Mouse (Mus musculus): ENCODE measurements around the gene Mrps31. TPM values are rescaled to one million over a fixed set of nuclear protein-coding genes. Genes with fewer than 3 reads are reported as not detected.

The Mrps31 gene
- polyA plus RNA-seq, 1 experiment from 2014 or later = 39.4 TPM

DNA sequence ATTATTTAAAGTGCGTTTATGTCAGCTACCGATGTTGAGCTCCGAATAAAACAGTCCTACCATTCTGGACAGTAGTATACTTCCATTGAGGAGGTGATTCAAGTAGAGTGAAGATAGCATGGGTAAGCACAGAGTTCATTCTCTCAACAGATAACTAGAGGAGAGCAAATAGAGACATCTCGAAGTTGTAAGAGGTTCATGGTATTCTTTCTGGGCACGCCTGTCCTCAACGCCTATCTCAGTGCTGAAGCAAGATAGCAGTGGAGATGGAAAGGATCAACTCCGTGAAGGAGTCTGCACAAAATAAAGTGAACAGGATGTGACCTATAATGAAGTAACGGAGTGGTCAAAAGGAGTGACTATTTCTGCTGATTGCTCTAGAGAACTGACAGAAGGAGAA, 810 bp downstream of the Mrps31 start:
- Histone ChIP-seq H3K9ac (ENCODE audit: low read depth, low read length) (peak overlapping the region; percentile 81), H3K4me2 (ENCODE audit: low read length) (peak overlapping the region; percentile 80), H3K4me1 (ENCODE audit: control insufficient read depth, insufficient read depth, low read length) (peaks cover 21% of the 10 kb centered on the region), H3K27ac (ENCODE audit: low read length) (peak overlapping the region; percentile 9; the same call in 1 of the 2 replicates), H3K4me3 (ENCODE audit: low read depth, low read length) (peak overlapping the region; percentile 80), H3K27me3 (ENCODE audit: control insufficient read depth, insufficient read depth, low read depth, low read length) (no peaks in the 10 kb centered on the region), H3K9me3 (replicated peaks; ENCODE audit: control insufficient read depth, low read length, poor library complexity, severe bottlenecking) (no peaks in the 10 kb centered on the region), H3K36me3 (ENCODE audit: control insufficient read depth, insufficient read depth, low read length) (peaks cover 2% of the 10 kb centered on the region; the same call in 1 of the 2 replicates)
- WGBS = 27% methylated on average over 8 of the region's 8 CpGs
- no peak for ATAC-seq

Other genes with a start within 250 kb of the Mrps31 start
- gene Nek3, start 244.9 kb upstream of the Mrps31 start, polyA plus RNA-seq (2015; fragmentation: Nextera tagmentation; extraction: Ambion mirVana) = 6.1 and 9.1 TPM in 2 replicates
- 6.6 and 8.4 TPM in 2 replicates for gene Ckap2, start 225.5 kb upstream of the Mrps31 start, polyA plus RNA-seq (2015; fragmentation: Nextera tagmentation; extraction: Ambion mirVana)
- 41.6 and 44.2 TPM in 2 replicates for gene Vps36, start 218.6 kb upstream of the Mrps31 start, polyA plus RNA-seq (2015; fragmentation: Nextera tagmentation; extraction: Ambion mirVana)
- 7.1 and 7.3 TPM in 2 replicates for gene Thsd1, start 184.0 kb upstream of the Mrps31 start, polyA plus RNA-seq (2015; fragmentation: Nextera tagmentation; extraction: Ambion mirVana)
- gene Tpte, start 127.9 kb upstream of the Mrps31 start, polyA plus RNA-seq (2015; fragmentation: Nextera tagmentation; extraction: Ambion mirVana) = not detected in 2 replicates
- 7.1 and 7.2 TPM in 2 replicates for gene Slc25a15, start 12.8 kb upstream of the Mrps31 start, polyA plus RNA-seq (2015; fragmentation: Nextera tagmentation; extraction: Ambion mirVana)

Measured in midbrain, embryonic 16.5 days (tissue).